Mouse (Mus musculus) frontal cortex, postnatal 36 days (tissue): ENCODE results near the gene Med15.

Experiments used
- DNase-seq, 2 experiments: peaks; one replicate each; pipeline ENCODE4 v3.0.0; 2022; ENCODE audit warnings: low spot score in 2 of 2

Med15 gene

GRCm38 (mm10) chr16:17649925-17650605 is 82.6 kb downstream of the Med15 start:
- DNase-seq: peak in 1 of 2 experiments; percentile 52

- DNase-seq: no peak
Observed at GRCm38 (mm10) chr16:17647566-17648340, 84.9 kb downstream of the Med15 start.

- DNase-seq: no peak
Observed at GRCm38 (mm10) chr16:17647156-17647555, 85.5 kb downstream of the Med15 start.

- peak; percentile 75 to 82 for DNase-seq
Observed at GRCm38 (mm10) chr16:17646310-17647114, 86.2 kb downstream of the Med15 start, which contains the start of gene Ccdc74a. TSS of gene Ccdc74a (plus strand) at chr16:17646470.

- DNase-seq: no peak
Observed at GRCm38 (mm10) chr16:17643437-17643990, 89.2 kb downstream of the Med15 start.

- no peak for DNase-seq
Observed at GRCm38 (mm10) chr16:17642311-17642710, 90.4 kb downstream of the Med15 start.

- no peak for DNase-seq
Observed at GRCm38 (mm10) chr16:17641301-17641700, 91.4 kb downstream of the Med15 start.

GRCm38 (mm10) chr16:17640706-17641105 is 92.0 kb downstream of the Med15 start:
- no peak for DNase-seq

GRCm38 (mm10) chr16:17639951-17640350 is 92.7 kb downstream of the Med15 start:
- no peak for DNase-seq

- no peak for DNase-seq
Observed at GRCm38 (mm10) chr16:17639081-17639480, 93.6 kb downstream of the Med15 start.

- DNase-seq: no peak
Observed at GRCm38 (mm10) chr16:17638036-17638628, 94.6 kb downstream of the Med15 start.

- no peak for DNase-seq
Observed at GRCm38 (mm10) chr16:17637610-17638009, 95.1 kb downstream of the Med15 start.

- no peak for DNase-seq
Observed at GRCm38 (mm10) chr16:17636904-17637303, 95.8 kb downstream of the Med15 start.

- no peak for DNase-seq
Observed at GRCm38 (mm10) chr16:17633481-17634181, 99.1 kb downstream of the Med15 start.

- DNase-seq: no peak
Observed at GRCm38 (mm10) chr16:17632580-17632979, 100.1 kb downstream of the Med15 start.

GRCm38 (mm10) chr16:17626269-17626555 is 106.5 kb downstream of the Med15 start:
- no peak for DNase-seq

GRCm38 (mm10) chr16:17625488-17626268 is 107.0 kb downstream of the Med15 start:
- DNase-seq: no peak

GRCm38 (mm10) chr16:17621936-17622335 is 110.8 kb downstream of the Med15 start:
- DNase-seq: no peak

GRCm38 (mm10) chr16:17619198-17620105 is 113.2 kb downstream of the Med15 start, which contains the start of gene Smpd4:
TSS of gene Smpd4 (plus strand) at chr16:17619354.
- peak; percentile 91 to 92 for DNase-seq
